32 mouse cellular contexts compared by ENCODE assay signal in the genomic region with DNA sequence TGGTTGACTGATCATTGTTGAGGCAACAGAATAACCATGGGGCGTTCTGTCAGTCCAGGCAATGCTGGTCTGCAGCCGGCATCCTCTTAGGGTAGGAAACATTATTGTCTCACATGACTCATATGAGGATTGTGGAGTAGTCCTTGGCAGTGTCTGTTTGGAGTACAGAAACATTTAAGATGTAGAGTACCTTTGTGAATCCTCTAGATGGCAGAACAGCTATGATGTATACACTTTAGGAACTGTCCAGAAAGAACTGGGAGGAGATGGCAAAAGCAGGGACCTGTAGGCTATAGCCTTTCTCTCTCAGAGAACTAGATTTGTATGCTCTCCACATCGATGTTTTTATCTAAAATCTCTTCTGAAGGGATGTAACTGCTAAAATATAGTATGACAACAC. TPM values are rescaled to one million over a fixed set of nuclear protein-coding genes. Genes with fewer than 3 reads are reported as not detected.
DNase-seq lines count a peak whose midpoint lies in the region; ATAC-seq and TF ChIP-seq lines count a peak whose summit lies in the region.
"Had no signal": no experiment of that assay in that cellular context is flagged by ENCODE, and none has a peak within 500 bp of the region (broad histone marks: within the 10 kb centered on the region; RNA-seq: fewer than 3 reads in every experiment).

No protein-coding gene starts in this region.

- 0 out of 2 replicates have a peak, but pooled peaks have one; percentile 31 for ATAC-seq in forebrain, embryonic 16.5 days
- ATAC-seq in forebrain, embryonic 13.5 days, result no peak
- ATAC-seq in hindbrain, postnatal 0 days, result peak; percentile 61
- no peak for ATAC-seq in hindbrain, embryonic 12.5 days (ENCODE audit: low FRiP score)
- ATAC-seq in midbrain, embryonic 15.5 days (replicated peaks), result peak; percentile 70; the same call in 1 of the 2 replicates
- ATAC-seq: inflammation-experienced regulatory T-cells, adult 6 months had no signal

- no peaks in the 10 kb centered on the region for H3K36me3 ChIP-seq in forebrain, embryonic 16.5 days (ENCODE audit: control insufficient read depth, insufficient read depth)
- H3K36me3 ChIP-seq in forebrain, embryonic 13.5 days (ENCODE audit: poor library complexity, severe bottlenecking), result no peaks in the 10 kb centered on the region
- no peaks in the 10 kb centered on the region for H3K36me3 ChIP-seq in hindbrain, postnatal 0 days (ENCODE audit: insufficient read depth, low read length)
- no peaks in the 10 kb centered on the region for H3K36me3 ChIP-seq in hindbrain, embryonic 12.5 days
- no peaks in the 10 kb centered on the region for H3K36me3 ChIP-seq in midbrain, embryonic 15.5 days (replicated peaks)
- no peaks in the 10 kb centered on the region for H3K36me3 ChIP-seq in midbrain, embryonic 10.5 days
- H3K36me3 ChIP-seq: embryonic facial prominence, embryonic 12.5 days; forebrain, embryonic 12.5 days; hindbrain, embryonic 10.5 days; neural tube, embryonic 15.5 days had no signal

- WGBS in forebrain, embryonic 16.5 days, result 88% methylated on average over 3 of the region's 3 CpGs
- 87% methylated on average over 3 of the region's 3 CpGs for WGBS in forebrain, embryonic 13.5 days
- 83% methylated on average over 3 of the region's 3 CpGs for WGBS in hindbrain, postnatal 0 days
- WGBS in hindbrain, embryonic 12.5 days, result 94% methylated on average over 3 of the region's 3 CpGs
- WGBS in midbrain, embryonic 15.5 days, result 86% methylated on average over 3 of the region's 3 CpGs
- 91% methylated on average over 3 of the region's 3 CpGs for WGBS in midbrain, embryonic 10.5 days

- no peak overlapping the region for H3K9ac ChIP-seq in forebrain, embryonic 16.5 days (replicated peaks; ENCODE audit: low read depth, low read length)
- H3K9ac ChIP-seq in forebrain, embryonic 13.5 days, result no peak overlapping the region
- no peak overlapping the region for H3K9ac ChIP-seq in hindbrain, postnatal 0 days (replicated peaks; ENCODE audit: low read length)
- no peak overlapping the region for H3K9ac ChIP-seq in hindbrain, embryonic 12.5 days
- H3K9ac ChIP-seq in midbrain, embryonic 15.5 days, result no peak overlapping the region
- H3K9ac ChIP-seq: embryonic facial prominence, embryonic 12.5 days; forebrain, embryonic 12.5 days; liver, embryonic 13.5 days; neural tube, embryonic 15.5 days; stomach, embryonic 15.5 days had no signal

- H3K4me2 ChIP-seq in forebrain, embryonic 16.5 days (ENCODE audit: low read length), result no peak overlapping the region
- no peak overlapping the region for H3K4me2 ChIP-seq in forebrain, embryonic 13.5 days
- no peak overlapping the region for H3K4me2 ChIP-seq in hindbrain, postnatal 0 days (ENCODE audit: low read depth, low read length)
- H3K4me2 ChIP-seq in hindbrain, embryonic 12.5 days (replicated peaks), result no peak overlapping the region
- H3K4me2 ChIP-seq in midbrain, embryonic 15.5 days, result no peak overlapping the region
- H3K4me2 ChIP-seq: embryonic facial prominence, embryonic 12.5 days; forebrain, embryonic 12.5 days; heart, embryonic 11.5 days; liver, embryonic 13.5 days; neural tube, embryonic 15.5 days; stomach, embryonic 15.5 days had no signal

- peak; percentile 43 for DNase-seq in hindbrain, postnatal 0 days (ENCODE audit: low spot score)
- DNase-seq in midbrain, embryonic 10.5 days (ENCODE audit: low spot score), result no peak
- no peak for DNase-seq in gastrocnemius, adult 2 months
- DNase-seq: adrenal gland, adult 2 months; cerebellum, adult 11-12 months; cerebellum, postnatal 10 days; heart, postnatal 10 days; kidney, adult 9 months; kidney, postnatal 25 days; liver, embryonic 13.5 days; lung, adult 2 months; lung, postnatal 14 days; right cerebral cortex, adult 18-20 months; thymus, adult 18-20 months; thymus, postnatal 4 days had no signal

- no peaks in the 10 kb centered on the region for H3K9me3 ChIP-seq in forebrain, embryonic 16.5 days (ENCODE audit: control insufficient read depth, low read length)
- H3K9me3 ChIP-seq in forebrain, embryonic 13.5 days (replicated peaks), result no peaks in the 10 kb centered on the region
- no peaks in the 10 kb centered on the region for H3K9me3 ChIP-seq in hindbrain, postnatal 0 days (ENCODE audit: low read length)
- no peaks in the 10 kb centered on the region for H3K9me3 ChIP-seq in hindbrain, embryonic 12.5 days (replicated peaks)
- H3K9me3 ChIP-seq in midbrain, embryonic 15.5 days, result no peaks in the 10 kb centered on the region
- H3K9me3 ChIP-seq in midbrain, embryonic 10.5 days (replicated peaks), result no peaks in the 10 kb centered on the region
- H3K9me3 ChIP-seq: embryonic facial prominence, embryonic 12.5 days; forebrain, embryonic 12.5 days; hindbrain, embryonic 10.5 days; liver, embryonic 13.5 days; neural tube, embryonic 15.5 days; stomach, embryonic 15.5 days had no signal

- intact Hi-C loops in gastrocnemius, adult 2 months (cut with DNase I), result no loop called here

- H3K4me3 ChIP-seq in forebrain, embryonic 16.5 days (replicated peaks; ENCODE audit: low read length), result no peak overlapping the region
- H3K4me3 ChIP-seq in forebrain, embryonic 13.5 days, result no peak overlapping the region
- no peak overlapping the region for H3K4me3 ChIP-seq in hindbrain, postnatal 0 days (ENCODE audit: low read length)
- H3K4me3 ChIP-seq in hindbrain, embryonic 12.5 days, result no peak overlapping the region
- H3K4me3 ChIP-seq in midbrain, embryonic 15.5 days, result no peak overlapping the region
- no peak overlapping the region for H3K4me3 ChIP-seq in midbrain, embryonic 10.5 days
- H3K4me3 ChIP-seq in gastrocnemius, adult 2 months, result no peak overlapping the region
- H3K4me3 ChIP-seq: embryonic facial prominence, embryonic 12.5 days; forebrain, embryonic 12.5 days; hindbrain, embryonic 10.5 days; liver, embryonic 13.5 days; neural tube, embryonic 15.5 days; stomach, embryonic 15.5 days had no signal

- no peaks in the 10 kb centered on the region for H3K27me3 ChIP-seq in forebrain, embryonic 16.5 days (replicated peaks; ENCODE audit: control insufficient read depth, insufficient read depth, low read length)
- H3K27me3 ChIP-seq in forebrain, embryonic 13.5 days, result no peaks in the 10 kb centered on the region
- no peaks in the 10 kb centered on the region for H3K27me3 ChIP-seq in hindbrain, postnatal 0 days (ENCODE audit: insufficient read depth, low read length)
- no peaks in the 10 kb centered on the region for H3K27me3 ChIP-seq in hindbrain, embryonic 12.5 days
- H3K27me3 ChIP-seq in midbrain, embryonic 15.5 days (replicated peaks), result no peaks in the 10 kb centered on the region
- H3K27me3 ChIP-seq in midbrain, embryonic 10.5 days (ENCODE audit: low read depth, poor library complexity, severe bottlenecking), result no peaks in the 10 kb centered on the region
- H3K27me3 ChIP-seq: CH12.LX; embryonic facial prominence, embryonic 12.5 days; forebrain, embryonic 12.5 days; liver, embryonic 13.5 days; neural tube, embryonic 15.5 days; stomach, embryonic 15.5 days had no signal

- TF ChIP-seq CTCF in hindbrain, postnatal 0 days (IDR thresholded peaks at IDR 0.05; ENCODE audit: low read depth), result peak; percentile 50
- TF ChIP-seq CTCF in gastrocnemius, adult 2 months (IDR thresholded peaks at IDR 0.05), result no peak

- no peak overlapping the region for H3K27ac ChIP-seq in forebrain, embryonic 16.5 days (ENCODE audit: low read length)
- no peak overlapping the region for H3K27ac ChIP-seq in forebrain, embryonic 13.5 days
- no peak overlapping the region for H3K27ac ChIP-seq in hindbrain, postnatal 0 days
- no peak overlapping the region for H3K27ac ChIP-seq in hindbrain, embryonic 12.5 days
- no peak overlapping the region for H3K27ac ChIP-seq in midbrain, embryonic 15.5 days
- no peak overlapping the region for H3K27ac ChIP-seq in midbrain, embryonic 10.5 days (replicated peaks)
- no peak overlapping the region for H3K27ac ChIP-seq in gastrocnemius, adult 2 months
- H3K27ac ChIP-seq: embryonic facial prominence, embryonic 12.5 days; forebrain, embryonic 12.5 days; hindbrain, embryonic 10.5 days; liver, embryonic 13.5 days; neural tube, embryonic 15.5 days; stomach, embryonic 15.5 days had no signal

- H3K4me1 ChIP-seq in forebrain, embryonic 16.5 days (replicated peaks; ENCODE audit: control insufficient read depth, insufficient read depth, low read length), result no peaks in the 10 kb centered on the region
- no peaks in the 10 kb centered on the region for H3K4me1 ChIP-seq in forebrain, embryonic 13.5 days
- no peaks in the 10 kb centered on the region for H3K4me1 ChIP-seq in hindbrain, postnatal 0 days (ENCODE audit: insufficient read depth, low read length)
- H3K4me1 ChIP-seq in hindbrain, embryonic 12.5 days, result no peaks in the 10 kb centered on the region
- no peaks in the 10 kb centered on the region for H3K4me1 ChIP-seq in midbrain, embryonic 15.5 days
- H3K4me1 ChIP-seq in midbrain, embryonic 10.5 days, result no peaks in the 10 kb centered on the region
- H3K4me1 ChIP-seq: embryonic facial prominence, embryonic 12.5 days; forebrain, embryonic 12.5 days; hindbrain, embryonic 10.5 days; liver, embryonic 13.5 days; neural tube, embryonic 15.5 days; stomach, embryonic 15.5 days had no signal

RNA-seq across cellular contexts. Expression of a gene that starts 34.2 kb away (rescaled TPM):
- 1.9 and 2.2 TPM in 2 replicates for polyA plus RNA-seq in forebrain, embryonic 16.5 days (2015; fragmentation: Nextera tagmentation; extraction: Ambion mirVana)
- polyA plus RNA-seq in forebrain, embryonic 13.5 days (2015; fragmentation: Nextera tagmentation; extraction: Ambion mirVana), result 3.1 and 4.4 TPM in 2 replicates
- total RNA-seq in hindbrain, postnatal 0 days (2014; rRNA removed), result 6.8 and 10.9 TPM in 2 replicates
- polyA plus RNA-seq in hindbrain, postnatal 0 days (2015; fragmentation: Nextera tagmentation; extraction: Ambion mirVana), result 3.0 and 3.3 TPM in 2 replicates
- polyA plus RNA-seq in hindbrain, embryonic 12.5 days (2016; fragmentation: Nextera tagmentation; extraction: Ambion mirVana), result 6.5 and 7.9 TPM in 2 replicates
- 2.4 and 4.5 TPM in 2 replicates for polyA plus RNA-seq in midbrain, embryonic 15.5 days (2015; fragmentation: Nextera tagmentation; extraction: Ambion mirVana)
- polyA plus RNA-seq in midbrain, embryonic 10.5 days (2016; fragmentation: Nextera tagmentation; extraction: Ambion mirVana), result 4.7 and 6.7 TPM in 2 replicates
- total RNA-seq in gastrocnemius, adult 2 months (2021), result 10 to 100 TPM; 15.0 to 16.1 TPM

RNA-seq across cellular contexts. Expression of a gene that starts 46.4 kb away (rescaled TPM):
- polyA plus RNA-seq in forebrain, embryonic 16.5 days (2015; fragmentation: Nextera tagmentation; extraction: Ambion mirVana), result 0.80 and 1.2 TPM in 2 replicates
- 0.35 TPM in 1 of 2 replicates, not detected in the other for polyA plus RNA-seq in forebrain, embryonic 13.5 days (2015; fragmentation: Nextera tagmentation; extraction: Ambion mirVana)
- 2.8 and 3.5 TPM in 2 replicates for total RNA-seq in hindbrain, postnatal 0 days (2014; rRNA removed)
- polyA plus RNA-seq in hindbrain, postnatal 0 days (2015; fragmentation: Nextera tagmentation; extraction: Ambion mirVana), result 1.3 and 1.5 TPM in 2 replicates
- 0.13 and 0.23 TPM in 2 replicates for polyA plus RNA-seq in hindbrain, embryonic 12.5 days (2016; fragmentation: Nextera tagmentation; extraction: Ambion mirVana)
- 1.2 and 2.0 TPM in 2 replicates for polyA plus RNA-seq in midbrain, embryonic 15.5 days (2015; fragmentation: Nextera tagmentation; extraction: Ambion mirVana)
- polyA plus RNA-seq in midbrain, embryonic 10.5 days (2016; fragmentation: Nextera tagmentation; extraction: Ambion mirVana), result not detected in 2 replicates
- under 1 TPM in 1 of 2 experiments, not detected in 1; 0.20 TPM for total RNA-seq in gastrocnemius, adult 2 months (2021)
- total RNA-seq: adrenal gland, adult 2 months; CH12.LX; G1E; gastrocnemius, adult 18-20 months; gastrocnemius, postnatal 4 days; heart, postnatal 10 days; megakaryocyte, adult 5-6 weeks had no signal
- polyA plus RNA-seq: adrenal gland, adult 2 months; embryonic facial prominence, embryonic 12.5 days; G1E; heart, embryonic 11.5 days; hindbrain, embryonic 10.5 days; inflammation-experienced regulatory T-cells, adult 6 months; limb, embryonic 14.5 days; liver, embryonic 13.5 days; lung, adult 2 months; stomach, embryonic 15.5 days had no signal

Comparison
In these comparisons a context has a peak if more than half of its experiments do, and no peak if none do; other contexts are left out.
1. ATAC-seq: peak in forebrain, embryonic 16.5 days (single experiment), hindbrain, postnatal 0 days (single experiment) and midbrain, embryonic 15.5 days (single experiment); none in forebrain, embryonic 13.5 days (single experiment) and hindbrain, embryonic 12.5 days (single experiment).